Mouse (Mus musculus) midbrain, embryonic 10.5 days (tissue): Measurements from ENCODE around the gene Bcl2a1a. TPM values are rescaled to one million over a fixed set of nuclear protein-coding genes. Genes with fewer than 3 reads are reported as not detected.
"Not testable (repeated sequence)": the region's sequence is repeated elsewhere in the genome, so short reads cannot be mapped to it uniquely, and the experiment has no call there.

Experiments used
- DNase-seq: peaks from one replicate; pipeline ENCODE4 v3.0.0-alpha.2; 2017; ENCODE audit warnings: low spot score
- H3K27ac ChIP-seq: fragments of 300-500 bp; sonication (generic); replicated peaks from 2 replicates; pipeline ENCODE4 v1.5.1; 2016; ENCODE audit warnings: mild to moderate bottlenecking
- H3K27me3 ChIP-seq: fragments of 300-500 bp; sonication (generic); 2 replicates; pipeline ENCODE4 v1.6.1; 2016; ENCODE audit warnings: low read depth, mild to moderate bottlenecking; ENCODE audit not compliant: poor library complexity, severe bottlenecking
- H3K36me3 ChIP-seq: fragments of 300-500 bp; sonication (generic); 2 replicates; pipeline ENCODE4 v1.6.1; 2016; ENCODE audit warnings: mild to moderate bottlenecking, moderate library complexity
- H3K4me1 ChIP-seq: fragments of 300-500 bp; sonication (generic); 2 replicates; pipeline ENCODE4 v1.6.1; 2016
- H3K4me3 ChIP-seq: fragments of 300-500 bp; sonication (generic); 2 replicates; pipeline ENCODE4 v1.5.1; 2016; ENCODE audit warnings: mild to moderate bottlenecking, moderate library complexity
- H3K9me3 ChIP-seq: fragments of 300-500 bp; sonication (generic); replicated peaks from 2 replicates; pipeline ENCODE4 v1.6.1; 2016; ENCODE audit warnings: mild to moderate bottlenecking
- WGBS: fragments of 180-500 bp; shearing (Covaris S2); methylation state at CpG from one replicate; pipeline ENCODE4 v1.1.7; 2016; 5-methylcytosine and 5-hydroxymethylcytosine counted together
- polyA plus RNA-seq: library from polyadenylated mRNA; unstranded; fragments of >200 nt; fragmentation: Nextera tagmentation; extraction: Ambion mirVana; gene quantifications from 2 replicates; pipeline ENCODE4 v1.2.1, GENCODE M21; 2016

Bcl2a1a gene
- not detected in 2 replicates for polyA plus RNA-seq

GRCm38 (mm10) chr9:88956670-88957153, at the start of gene Bcl2a1a:
Gene Bcl2a1a (plus strand): TSS chr9:88956900.
- not testable (repeated sequence) for H3K9me3 ChIP-seq

DNA sequence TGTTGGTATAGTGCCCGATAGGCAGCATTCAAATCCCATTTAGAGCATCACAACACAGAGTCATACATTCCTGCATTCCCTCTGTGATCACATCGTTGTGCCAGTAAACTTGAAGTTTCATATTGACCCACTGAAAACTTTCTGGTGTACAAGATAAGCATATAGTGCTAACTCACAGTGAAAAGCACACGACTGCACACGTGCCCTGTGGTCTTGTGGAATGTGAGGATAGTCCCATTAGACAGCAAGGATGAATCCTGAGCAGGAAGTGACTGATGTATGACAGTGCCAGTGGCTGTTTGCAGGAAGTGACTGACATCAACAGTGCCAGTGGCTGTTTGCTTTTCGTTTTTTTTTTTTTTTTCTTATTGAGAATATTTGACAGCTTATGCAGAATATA, 40.1 kb upstream of the Bcl2a1a start:
- DNase-seq, H3K36me3 ChIP-seq, H3K27ac ChIP-seq, H3K9me3 ChIP-seq, H3K27me3 ChIP-seq, H3K4me1 ChIP-seq, H3K4me3 ChIP-seq: not testable (repeated sequence)
- 85% methylated on average over 5 of the region's 5 CpGs for WGBS

More at GRCm38 (mm10) chr9:88956670-88957153, at the start of gene Bcl2a1a:
- 95% methylated on average over 5 of the region's 5 CpGs for whole genome bisulfite sequencing
- H3K4me3 ChIP-seq, H3K36me3 ChIP-seq, H3K4me1 ChIP-seq, H3K27me3 ChIP-seq, DNase-seq, H3K27ac ChIP-seq: not testable (repeated sequence)

GRCm38 (mm10) chr9:88938312-88938711, 18.4 kb upstream of the Bcl2a1a start:
- H3K4me3 ChIP-seq, H3K27ac ChIP-seq, DNase-seq, H3K36me3 ChIP-seq, H3K9me3 ChIP-seq, H3K4me1 ChIP-seq, H3K27me3 ChIP-seq: not testable (repeated sequence)
- 28% methylated on average over 2 of the region's 3 CpGs for WGBS

GRCm38 (mm10) chr9:88951466-88951865, 5.2 kb upstream of the Bcl2a1a start:
- not testable (repeated sequence) for H3K27ac ChIP-seq, H3K4me1 ChIP-seq, DNase-seq, H3K27me3 ChIP-seq, H3K9me3 ChIP-seq, H3K36me3 ChIP-seq, H3K4me3 ChIP-seq

DNA sequence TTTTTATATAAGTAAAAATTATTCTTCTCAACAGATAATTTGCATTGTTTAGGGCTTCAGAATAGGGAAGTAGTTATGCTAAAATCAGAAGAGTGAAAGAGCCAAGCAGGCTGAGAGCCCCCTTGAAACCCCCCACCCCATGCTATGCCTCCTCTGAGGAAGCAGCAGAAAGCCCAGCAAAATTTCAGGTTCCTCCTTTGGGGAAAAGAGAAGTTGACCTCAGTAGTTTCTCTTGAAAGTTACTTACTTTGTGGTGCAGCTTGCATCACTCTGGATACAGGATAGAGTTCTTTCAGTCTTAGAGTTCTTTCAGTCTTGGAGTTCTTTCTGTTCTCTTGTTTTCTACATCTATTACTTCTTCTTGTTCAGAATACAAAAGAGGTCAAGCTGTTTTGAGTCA, 3.5 kb upstream of the Bcl2a1a start:
- not testable (repeated sequence) for H3K4me3 ChIP-seq, H3K27me3 ChIP-seq

GRCm38 (mm10) chr9:88955224-88955623, 1.5 kb upstream of the Bcl2a1a start:
- not testable (repeated sequence) for H3K27ac ChIP-seq, H3K27me3 ChIP-seq, H3K4me3 ChIP-seq, H3K9me3 ChIP-seq, H3K36me3 ChIP-seq, DNase-seq, H3K4me1 ChIP-seq
- WGBS, result 100% methylated on average over 1 of the region's 1 CpGs

More for the DNA sequence above, 3.5 kb upstream of the Bcl2a1a start:
- H3K4me1 ChIP-seq, H3K36me3 ChIP-seq, H3K27ac ChIP-seq, DNase-seq, H3K9me3 ChIP-seq: not testable (repeated sequence)

- not testable (repeated sequence) for H3K4me3 ChIP-seq, H3K36me3 ChIP-seq, H3K27ac ChIP-seq, H3K27me3 ChIP-seq, DNase-seq, H3K4me1 ChIP-seq, H3K9me3 ChIP-seq
- WGBS, result 96% methylated on average over 3 of the region's 4 CpGs
These were observed 665 bp upstream of the Bcl2a1a start for GRCm38 (mm10) chr9:88956035-88956434.

- H3K4me1 ChIP-seq, result no peaks in the 10 kb centered on the region
- no peak for DNase-seq
- no peak overlapping the region for H3K4me3 ChIP-seq
- 92% methylated on average over 3 of the region's 3 CpGs for WGBS
- H3K36me3 ChIP-seq, result no peaks in the 10 kb centered on the region
- no peaks in the 10 kb centered on the region for H3K9me3 ChIP-seq
- H3K27me3 ChIP-seq, result no peaks in the 10 kb centered on the region
- no peak overlapping the region for H3K27ac ChIP-seq
These were observed 2.2 kb downstream of the Bcl2a1a start for GRCm38 (mm10) chr9:88958891-88959290.

- H3K27ac ChIP-seq, H3K9me3 ChIP-seq, H3K4me1 ChIP-seq, DNase-seq, H3K36me3 ChIP-seq, H3K27me3 ChIP-seq, H3K4me3 ChIP-seq: not testable (repeated sequence)
- WGBS, result 70% methylated on average over 1 of the region's 1 CpGs
These were observed 3.3 kb downstream of the Bcl2a1a start for GRCm38 (mm10) chr9:88959981-88960380.

GRCm38 (mm10) chr9:88966462-88966861, 9.8 kb downstream of the Bcl2a1a start:
- DNase-seq, H3K4me3 ChIP-seq, H3K27ac ChIP-seq, H3K27me3 ChIP-seq, H3K9me3 ChIP-seq, H3K4me1 ChIP-seq, H3K36me3 ChIP-seq: not testable (repeated sequence)
- WGBS, result 57% methylated on average over 1 of the region's 6 CpGs

DNA sequence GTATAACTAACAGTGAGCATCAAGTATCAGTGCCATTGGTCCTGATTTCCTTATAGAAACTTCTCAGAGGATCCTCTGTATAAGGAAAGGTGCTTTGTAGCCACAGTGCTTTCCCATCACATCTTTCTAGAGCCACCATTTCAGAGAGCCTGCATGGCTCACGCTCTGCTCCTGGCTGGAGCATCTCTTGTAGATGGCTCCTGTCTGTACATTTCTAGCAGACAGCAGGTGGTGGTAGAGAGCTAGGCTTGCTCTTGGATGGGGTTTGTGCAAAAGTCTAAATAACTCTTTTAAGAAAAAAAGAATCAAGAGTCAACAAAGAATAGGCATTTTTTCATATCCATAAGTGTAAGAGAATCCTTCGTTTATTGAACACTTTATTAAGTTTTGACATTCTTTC, 12.8 kb downstream of the Bcl2a1a start:
- not testable (repeated sequence) for DNase-seq, H3K36me3 ChIP-seq, H3K4me1 ChIP-seq, H3K27ac ChIP-seq, H3K4me3 ChIP-seq, H3K27me3 ChIP-seq, H3K9me3 ChIP-seq
- 83% methylated on average over 1 of the region's 2 CpGs for WGBS

DNA sequence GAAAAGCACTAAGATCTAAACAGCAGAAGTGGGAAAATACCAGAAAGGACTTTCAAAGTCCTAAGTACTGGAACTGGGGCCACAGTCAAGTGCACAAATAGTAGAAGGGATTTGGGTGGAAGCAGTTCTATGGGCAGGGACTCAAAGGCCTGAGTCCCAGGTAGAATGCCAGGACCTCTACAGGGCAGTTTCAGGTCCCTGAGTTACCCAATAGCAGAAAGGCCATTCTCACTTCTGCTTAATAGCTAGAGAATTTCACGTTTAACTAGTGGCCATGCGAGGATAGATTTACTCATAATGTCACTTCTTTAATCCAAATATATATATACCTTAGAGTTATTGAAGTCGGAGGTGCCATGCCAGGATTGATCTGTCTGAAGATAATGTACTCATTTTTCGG, 20.2 kb downstream of the Bcl2a1a start:
- H3K27ac ChIP-seq, H3K4me1 ChIP-seq, H3K27me3 ChIP-seq, H3K4me3 ChIP-seq, DNase-seq, H3K9me3 ChIP-seq, H3K36me3 ChIP-seq: not testable (repeated sequence)
- WGBS, result 83% methylated on average over 4 of the region's 4 CpGs

GRCm38 (mm10) chr9:88979781-88980180, 23.1 kb downstream of the Bcl2a1a start:
- 79% methylated on average over 2 of the region's 2 CpGs for WGBS
- not testable (repeated sequence) for H3K9me3 ChIP-seq, H3K36me3 ChIP-seq, H3K4me3 ChIP-seq, H3K27me3 ChIP-seq, DNase-seq, H3K27ac ChIP-seq, H3K4me1 ChIP-seq

DNA sequence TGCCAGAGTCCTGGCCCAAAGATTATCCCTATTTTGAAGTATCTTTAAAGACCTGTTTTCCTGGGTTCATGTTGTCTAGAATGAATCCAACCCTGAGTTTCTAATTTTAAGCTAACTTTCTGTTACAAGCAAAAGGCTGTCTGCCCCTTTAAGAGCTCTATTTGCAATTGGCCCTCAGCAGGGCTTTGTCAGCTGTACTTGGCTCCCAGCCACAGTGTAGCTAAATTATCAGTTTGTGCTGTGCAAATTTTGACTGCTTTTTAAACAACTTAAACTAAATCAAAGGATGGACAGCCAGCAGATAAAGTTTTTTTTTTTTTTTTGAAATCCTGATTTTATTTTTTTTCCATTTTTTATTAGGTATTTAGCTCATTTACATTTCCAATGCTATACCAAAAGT, 44.8 kb downstream of the Bcl2a1a start:
- not testable (repeated sequence) for H3K27me3 ChIP-seq, H3K4me3 ChIP-seq, H3K9me3 ChIP-seq, H3K36me3 ChIP-seq, DNase-seq, H3K4me1 ChIP-seq, H3K27ac ChIP-seq
